Comparison of ENCODE assay signal across 8 mouse cellular contexts in the genomic region with DNA sequence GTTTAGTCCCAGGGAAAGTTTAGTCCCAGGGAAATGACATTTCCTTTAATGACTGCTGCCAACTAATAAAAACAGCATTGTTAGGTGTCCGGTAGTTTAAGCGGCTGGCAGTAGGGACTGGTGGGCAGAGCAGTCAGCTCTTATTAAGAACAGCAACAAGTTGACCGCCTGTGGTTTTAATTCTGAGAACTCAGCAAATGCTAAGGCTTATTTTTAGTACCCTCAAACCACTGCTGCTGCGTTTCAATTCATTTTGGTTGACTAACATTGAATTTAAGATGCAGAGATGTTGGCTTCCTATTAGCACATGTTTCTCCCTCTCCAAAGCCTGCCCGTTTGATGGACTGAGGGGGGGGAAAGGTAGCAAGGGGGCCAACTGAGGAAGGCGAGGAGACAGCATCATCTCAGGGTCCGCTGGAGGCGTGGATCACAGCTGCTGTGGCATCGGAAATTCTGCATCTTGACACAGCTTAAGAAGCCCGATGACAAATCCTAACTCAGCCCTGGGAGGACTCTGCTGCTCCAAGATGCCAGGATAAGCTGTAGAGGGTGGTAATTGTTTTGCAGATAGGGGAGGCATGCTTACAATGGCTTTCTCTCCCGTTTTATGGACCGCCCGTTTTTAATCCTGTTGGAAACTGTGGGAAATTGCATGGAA. TPM values are rescaled to one million over a fixed set of nuclear protein-coding genes. Genes with fewer than 3 reads are reported as not detected.
DNase-seq lines count a peak whose midpoint lies in the region; ATAC-seq and TF ChIP-seq lines count a peak whose summit lies in the region.
"Had no signal": no experiment of that assay in that cellular context is flagged by ENCODE, and none has a peak within 500 bp of the region (broad histone marks: within the 10 kb centered on the region; RNA-seq: fewer than 3 reads in every experiment).

No protein-coding gene starts in this region.

- no peaks in the 10 kb centered on the region; the same call in 1 of the 2 replicates for H3K27me3 ChIP-seq in kidney, postnatal 0 days (ENCODE audit: insufficient read depth, low read length)
- H3K27me3 ChIP-seq in forebrain, embryonic 12.5 days, result peaks cover 31% of the 10 kb centered on the region
- H3K27me3 ChIP-seq in limb, embryonic 10.5 days (ENCODE audit: low read depth, poor library complexity, severe bottlenecking), result peaks cover 62% of the 10 kb centered on the region

- H3K4me3 ChIP-seq in kidney, postnatal 0 days (replicated peaks; ENCODE audit: low read depth, low read length), result no peak overlapping the region; the same call in 1 of the 2 replicates
- peak overlapping the region; percentile 73 for H3K4me3 ChIP-seq in forebrain, embryonic 12.5 days (replicated peaks)
- H3K4me3 ChIP-seq in limb, embryonic 10.5 days, result peak overlapping the region; percentile 19; the same call in 1 of the 2 replicates
- H3K4me3 ChIP-seq in olfactory bulb, adult 2 months (ENCODE audit: insufficient read depth, low read depth, low read length), result peak overlapping the region; percentile 34

- TF ChIP-seq POLR2A in olfactory bulb, adult 2 months (IDR thresholded peaks at IDR 0.05; ENCODE audit: insufficient read depth, low read depth, low read length), result no peak

- H3K9me3 ChIP-seq in kidney, postnatal 0 days (replicated peaks; ENCODE audit: low read length), result no peaks in the 10 kb centered on the region
- no peaks in the 10 kb centered on the region for H3K9me3 ChIP-seq in forebrain, embryonic 12.5 days
- H3K9me3 ChIP-seq in limb, embryonic 10.5 days (replicated peaks), result no peaks in the 10 kb centered on the region

- no peaks in the 10 kb centered on the region for H3K36me3 ChIP-seq in kidney, postnatal 0 days (ENCODE audit: insufficient read depth, low read length)
- no peaks in the 10 kb centered on the region for H3K36me3 ChIP-seq in forebrain, embryonic 12.5 days (replicated peaks)
- H3K36me3 ChIP-seq in limb, embryonic 10.5 days, result no peaks in the 10 kb centered on the region
- H3K36me3 ChIP-seq: G1E had no signal

- no peak overlapping the region for H3K27ac ChIP-seq in kidney, postnatal 0 days
- H3K27ac ChIP-seq in forebrain, embryonic 12.5 days, result peak overlapping the region; percentile 56
- H3K27ac ChIP-seq in limb, embryonic 10.5 days, result no peak overlapping the region
- H3K27ac ChIP-seq in olfactory bulb, adult 2 months (ENCODE audit: insufficient read depth, low read depth, low read length), result peak overlapping the region; percentile 22; the same call in 1 of the 2 replicates

- no peak for ATAC-seq in kidney, postnatal 0 days (replicated peaks; ENCODE audit: low FRiP score, low read depth)
- no peak for ATAC-seq in forebrain, embryonic 12.5 days (ENCODE audit: low FRiP score)
- no peak for ATAC-seq in erythroblast, adult 5-6 weeks (replicated peaks; ENCODE audit: low FRiP score, poor library complexity, severe bottlenecking)

- no peak for DNase-seq in kidney, postnatal 0 days (ENCODE audit: low spot score)
- DNase-seq in kidney, postnatal 14 days, result no peak
- DNase-seq in limb, embryonic 10.5 days (ENCODE audit: low spot score), result no peak
- DNase-seq in right cerebral cortex, postnatal 4 days, result no peak

- H3K9ac ChIP-seq in kidney, postnatal 0 days (ENCODE audit: low read depth, low read length), result no peak overlapping the region
- H3K9ac ChIP-seq in forebrain, embryonic 12.5 days, result no peak overlapping the region

- H3K4me1 ChIP-seq in kidney, postnatal 0 days (replicated peaks; ENCODE audit: insufficient read depth, low read length), result no peaks in the 10 kb centered on the region; the same call in 1 of the 2 replicates
- peaks cover 26% of the 10 kb centered on the region for H3K4me1 ChIP-seq in forebrain, embryonic 12.5 days
- peaks cover 36% of the 10 kb centered on the region for H3K4me1 ChIP-seq in limb, embryonic 10.5 days
- peaks cover 7% of the 10 kb centered on the region; the same call in 1 of the 2 replicates for H3K4me1 ChIP-seq in olfactory bulb, adult 2 months (ENCODE audit: control insufficient read depth, insufficient read depth, low read length)

- TF ChIP-seq CTCF in kidney, postnatal 0 days (IDR thresholded peaks at IDR 0.05; ENCODE audit: low read depth), result no peak
- no peak for TF ChIP-seq CTCF in olfactory bulb, adult 2 months (IDR thresholded peaks at IDR 0.05; ENCODE audit: insufficient read depth, low read depth, low read length)

- WGBS in kidney, postnatal 0 days, result 30% methylated on average over 13 of the region's 13 CpGs
- WGBS in forebrain, embryonic 12.5 days, result 19% methylated on average over 13 of the region's 13 CpGs
- 23% methylated on average over 13 of the region's 13 CpGs for WGBS in limb, embryonic 10.5 days
- WGBS in olfactory bulb, adult 2 months, result 16% methylated on average over 13 of the region's 13 CpGs

- H3K4me2 ChIP-seq in kidney, postnatal 0 days (ENCODE audit: low read length), result peak overlapping the region; percentile 97
- H3K4me2 ChIP-seq in forebrain, embryonic 12.5 days, result peak overlapping the region; percentile 75

RNA-seq across cellular contexts. Expression of gene Chn2, which starts 2.2 kb away (rescaled TPM):
- 16.3 and 16.8 TPM in 2 replicates for polyA plus RNA-seq in kidney, postnatal 0 days (2015; fragmentation: Nextera tagmentation; extraction: Ambion mirVana)
- 29.8 and 30.2 TPM in 2 replicates for polyA plus RNA-seq in forebrain, embryonic 12.5 days (2016; fragmentation: Nextera tagmentation; extraction: Ambion mirVana)
- 6.8 and 7.1 TPM in 2 replicates for polyA plus RNA-seq in limb, embryonic 10.5 days (2016; fragmentation: Nextera tagmentation; extraction: Ambion mirVana)
- not detected in 2 replicates for polyA plus RNA-seq in olfactory bulb, adult 2 months (2012; ENCODE audit: insufficient read depth, insufficient read length, low replicate concordance, missing spikeins)
- total RNA-seq in erythroblast, adult 5-6 weeks (2015; ENCODE audit: low replicate concordance), result 2.3 and 7.3 TPM in 2 replicates
- total RNA-seq in erythroblast, adult 5-6 weeks (2017; ENCODE audit: low replicate concordance), result 1.8 and 2.5 TPM in 2 replicates
- polyA plus RNA-seq: G1E had no signal

Comparison
In these comparisons a context has a peak if more than half of its experiments do, and no peak if none do; other contexts are left out.
1. H3K27ac ChIP-seq: peak in forebrain, embryonic 12.5 days (single experiment) and olfactory bulb, adult 2 months (single experiment); none in kidney, postnatal 0 days (single experiment) and limb, embryonic 10.5 days (single experiment).